Mouse (Mus musculus) heart, adult 2 months (tissue): ENCODE results near the gene Gm973.

Experiments
- CTCF ChIP-seq: fragments of 200-600 bp; IDR thresholded peaks from 2 replicates; pipeline ENCODE4 v1.8.1; 2022; ENCODE audit warnings: antibody characterized with exemption, mild to moderate bottlenecking, moderate library complexity
- EP300 ChIP-seq: fragments of 200-500 bp; IDR thresholded peaks from 2 replicates; pipeline ENCODE4 v1.6.1; 2011; ENCODE audit warnings: low read depth, low read length, control low read depth; ENCODE audit not compliant: insufficient read depth
- POLR2A ChIP-seq: fragments of 200-500 bp; IDR thresholded peaks from 2 replicates; pipeline ENCODE4 v1.6.1; 2011; ENCODE audit warnings: mild to moderate bottlenecking, low read depth, low read length, control low read depth; ENCODE audit not compliant: insufficient read depth

- no peak for TF ChIP-seq EP300
- TF ChIP-seq POLR2A = no peak
- TF ChIP-seq CTCF = 0 out of 2 replicates have a peak, but pooled peaks have one; percentile 23
Measured at GRCm38 (mm10) chr1:59610929-59611328, 94.9 kb downstream of the Gm973 start.
